Mouse (Mus musculus) lung, postnatal 36 days (tissue): Measurements from ENCODE around the gene Gm43191.
A peak's percentile ranks its signal among the peaks of the same experiment; 100 is the strongest.

Experiments used
- DNase-seq: peaks from one replicate; pipeline ENCODE4 v3.0.0; 2022; ENCODE audit warnings: mixed read lengths

Gene Gm43191

GRCm38 (mm10) chr3:116620636-116621370, 60.3 kb downstream of the Gm43191 start:
- no peak for DNase-seq

- DNase-seq: no peak
Measured at GRCm38 (mm10) chr3:116618855-116619254, 62.2 kb downstream of the Gm43191 start.

GRCm38 (mm10) chr3:116615318-116616068, 65.6 kb downstream of the Gm43191 start:
- no peak for DNase-seq

GRCm38 (mm10) chr3:116614295-116614892, 66.7 kb downstream of the Gm43191 start, which contains the start of gene Trmt13:
TSS of gene Trmt13 (minus strand) at chr3:116614587.
- DNase-seq: peak; percentile 35

GRCm38 (mm10) chr3:116604570-116604969, 76.5 kb downstream of the Gm43191 start:
- DNase-seq: no peak

- DNase-seq: no peak
Measured at GRCm38 (mm10) chr3:116601781-116602180, 79.3 kb downstream of the Gm43191 start.

- no peak for DNase-seq
Measured at GRCm38 (mm10) chr3:116601005-116601404, 80.1 kb downstream of the Gm43191 start.

- DNase-seq: no peak
Measured at GRCm38 (mm10) chr3:116599705-116600104, 81.4 kb downstream of the Gm43191 start.

GRCm38 (mm10) chr3:116595603-116595991, 85.5 kb downstream of the Gm43191 start:
- DNase-seq: no peak

- DNase-seq: peak; percentile 99
Measured at GRCm38 (mm10) chr3:116594728-116595602, 86.1 kb downstream of the Gm43191 start, which contains the start of gene Sass6. TSS of gene Sass6 (plus strand) at chr3:116594982.

- peak; percentile 44 for DNase-seq
Measured at GRCm38 (mm10) chr3:116594076-116594727, 86.9 kb downstream of the Gm43191 start.
